Mouse (Mus musculus) liver, adult 2 months (tissue): ENCODE results near the gene Masp2.

Source experiments
- CTCF ChIP-seq: fragments of 200-500 bp; IDR thresholded peaks from 2 replicates; pipeline ENCODE4 v1.5.1; 2011; ENCODE audit warnings: low read depth, low read length, control low read depth
- POLR2A ChIP-seq: fragments of 200-500 bp; IDR thresholded peaks from 2 replicates; pipeline ENCODE4 v1.6.1; 2011; ENCODE audit warnings: low read length, control low read depth; ENCODE audit not compliant: insufficient read depth; ENCODE audit errors: extremely low read depth

DNA sequence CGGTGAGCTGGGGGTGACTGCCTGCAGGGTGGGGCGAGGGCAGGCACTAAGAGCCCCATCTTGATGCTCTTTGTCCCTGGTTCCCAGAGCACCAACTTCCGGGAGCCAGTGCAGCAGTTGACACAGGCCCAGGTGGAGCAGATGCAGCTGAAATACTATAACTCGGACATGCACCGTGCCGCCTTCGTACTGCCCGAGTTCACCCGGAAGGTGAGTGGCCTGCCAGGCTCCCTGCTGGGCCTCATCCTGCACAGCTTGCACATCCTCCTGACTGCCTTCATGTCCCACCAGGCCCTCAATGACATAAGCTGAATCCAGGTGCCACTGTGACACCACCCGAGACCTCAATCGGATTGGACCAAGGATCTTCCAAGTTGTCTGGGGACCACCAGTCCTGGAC lies 8.4 kb upstream of the Masp2 start:
- TF ChIP-seq CTCF, result no peak
- TF ChIP-seq POLR2A, result no peak
